Mouse (Mus musculus) granulocyte monocyte progenitor cell, adult 5-6 weeks (primary cell): ENCODE results near the gene Ranbp1. TPM values are rescaled to one million over a fixed set of nuclear protein-coding genes. Genes with fewer than 3 reads are reported as not detected.

Experiments used
- ATAC-seq: replicated peaks from 2 replicates; pipeline ENCODE4 v1.8.0; 2016; ENCODE audit warnings: mild to moderate bottlenecking, moderate TSS enrichment, inconsistent platforms; ENCODE audit not compliant: poor library complexity, severe bottlenecking
- total RNA-seq, 2 experiments: library from RNA; stranded (forward) in 1 of 2; stranded (reverse) in 1 of 2; fragments of 200-712, 200-1000 nt in 1 of 2; fragments of >200 nt in 1 of 2; fragmentation: Nextera tagmentation in 1 of 2; gene quantifications; 2 replicates each; pipeline ENCODE4 v1.2.3; 2014 to 2017

Gene Ranbp1
- total RNA-seq, 2 experiments from 2014 or later: 446 to 506 TPM

DNA sequence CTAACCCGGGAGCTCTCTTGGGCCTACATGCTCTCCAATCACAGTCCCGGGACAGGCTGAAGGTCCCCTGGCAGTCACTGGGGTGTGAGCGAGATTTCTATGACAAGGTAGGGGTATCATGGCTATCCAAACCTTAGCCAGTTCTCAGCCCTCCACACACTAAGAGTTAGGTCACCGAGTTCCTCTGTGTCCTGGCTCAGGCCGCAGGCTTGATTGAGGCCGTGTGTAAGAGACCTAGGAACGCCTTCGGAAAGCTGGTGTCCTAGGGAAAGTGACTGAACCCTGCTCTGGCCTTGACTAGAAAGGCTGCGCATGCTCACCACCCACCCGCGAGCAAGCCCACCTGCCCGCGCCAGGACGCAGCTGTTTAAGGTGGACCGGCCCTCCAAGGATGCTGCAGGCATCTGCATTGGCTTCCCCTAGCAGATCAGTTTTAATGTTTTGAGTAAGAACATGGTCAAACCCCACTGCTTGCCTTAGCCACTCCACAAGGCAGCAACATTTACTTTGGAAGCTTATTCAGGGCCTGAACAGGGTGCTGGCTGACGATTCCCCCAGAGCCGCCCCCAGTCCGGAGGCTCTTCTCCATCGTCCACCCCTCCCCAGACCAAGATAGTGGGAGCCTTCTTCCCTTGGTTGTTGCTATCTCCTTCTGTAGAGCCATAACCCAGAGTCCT is 13.0 kb downstream of the Ranbp1 start:
- peak; percentile 36 for ATAC-seq

DNA sequence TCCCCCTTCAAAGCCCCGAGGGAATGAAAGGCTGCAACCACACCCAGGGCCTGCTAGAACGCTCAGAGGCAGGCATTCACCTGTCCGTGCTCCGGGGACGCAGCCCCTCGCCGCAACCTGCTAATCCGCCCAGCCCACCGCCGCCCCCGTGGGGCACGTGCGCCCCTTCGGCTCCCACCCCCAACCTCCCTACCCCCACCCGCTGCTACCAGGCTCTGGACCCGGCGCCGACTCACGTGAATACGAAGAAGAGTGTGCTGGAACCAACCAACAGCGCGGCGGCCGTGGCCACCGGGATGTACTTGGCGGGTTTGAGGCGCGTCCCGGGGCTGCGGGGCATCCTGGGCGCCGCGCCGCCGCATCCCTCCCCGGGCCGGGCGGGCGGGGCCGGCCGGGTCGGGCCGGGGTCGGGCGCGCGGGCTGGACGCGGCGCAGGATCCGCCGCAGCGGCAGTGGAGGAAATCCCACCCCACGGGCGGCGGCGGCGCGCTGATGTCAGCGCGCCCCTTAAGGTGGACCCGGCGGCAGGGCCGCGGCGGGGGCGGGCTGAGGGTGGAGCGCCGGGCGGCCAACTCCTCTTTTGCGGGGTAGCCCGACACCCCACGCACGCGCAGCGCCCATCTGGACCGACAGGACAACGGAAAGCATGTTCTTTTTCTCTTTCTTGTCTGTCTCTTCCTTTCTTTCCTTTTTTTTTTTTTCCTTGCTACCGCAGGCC is 13.7 kb downstream of the Ranbp1 start, which contains the start of gene Zdhhc8:
Gene Zdhhc8 (minus strand): TSS at position 466 of the 718 bp plus-strand sequence.
- ATAC-seq: peak; percentile 50

DNA sequence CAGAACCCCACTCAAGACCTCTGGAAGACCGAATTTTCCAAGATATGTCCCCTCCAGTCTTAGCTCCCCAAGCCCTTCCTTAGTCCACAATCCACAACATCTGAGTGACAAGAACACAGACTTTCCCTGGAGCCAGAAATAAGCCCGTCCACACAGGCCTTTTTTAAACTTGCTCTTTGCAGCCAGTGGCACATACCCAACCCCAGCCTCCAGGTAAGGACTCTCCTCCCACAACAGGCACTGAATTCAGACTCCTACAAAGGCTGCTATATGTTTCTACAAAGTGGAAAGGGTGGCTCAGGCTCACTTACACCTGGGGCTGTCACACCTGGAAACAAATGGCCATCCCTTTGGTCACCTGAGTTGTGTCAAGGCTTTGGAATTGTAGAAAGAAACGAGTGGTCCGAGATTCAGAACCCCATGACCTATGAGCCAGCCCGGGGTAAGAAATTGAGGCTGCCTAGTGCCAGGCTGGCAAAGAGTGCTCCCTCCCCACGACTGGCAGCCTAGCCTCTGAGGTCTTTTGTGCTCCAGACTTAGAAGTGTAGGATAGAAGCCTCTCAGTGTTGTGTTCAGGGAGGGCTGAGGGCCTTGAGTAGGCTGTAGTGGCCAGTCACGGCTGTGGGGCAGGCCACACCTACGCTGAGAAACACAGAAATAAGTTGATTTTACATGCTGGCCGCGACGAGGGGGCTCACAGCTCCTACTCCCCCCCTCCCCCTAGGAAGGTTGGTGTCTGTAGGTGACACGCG is 14.4 kb downstream of the Ranbp1 start:
- 0 out of 2 replicates have a peak, but pooled peaks have one; percentile 3 for ATAC-seq

DNA sequence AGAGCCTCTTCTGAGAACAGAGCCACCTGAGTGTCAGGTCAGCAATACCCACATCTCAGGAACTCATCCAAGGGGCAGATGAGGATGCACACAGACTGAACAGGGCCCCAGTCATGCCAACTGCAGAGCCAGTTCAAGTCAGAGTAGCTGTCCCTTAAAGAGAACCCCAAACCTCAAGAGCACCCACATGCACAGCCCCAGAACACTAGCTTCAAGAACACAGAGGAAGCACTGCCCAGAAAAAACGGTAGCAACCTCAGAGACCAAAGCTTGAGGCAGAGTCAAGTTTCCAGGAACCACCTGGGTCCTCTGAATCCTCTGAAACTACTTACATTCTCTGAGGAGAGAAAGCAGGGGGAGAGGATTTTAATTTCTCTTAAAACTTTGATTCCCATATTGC is 15.1 kb downstream of the Ranbp1 start:
- ATAC-seq: 0 out of 2 replicates have a peak, but pooled peaks have one; percentile 12

DNA sequence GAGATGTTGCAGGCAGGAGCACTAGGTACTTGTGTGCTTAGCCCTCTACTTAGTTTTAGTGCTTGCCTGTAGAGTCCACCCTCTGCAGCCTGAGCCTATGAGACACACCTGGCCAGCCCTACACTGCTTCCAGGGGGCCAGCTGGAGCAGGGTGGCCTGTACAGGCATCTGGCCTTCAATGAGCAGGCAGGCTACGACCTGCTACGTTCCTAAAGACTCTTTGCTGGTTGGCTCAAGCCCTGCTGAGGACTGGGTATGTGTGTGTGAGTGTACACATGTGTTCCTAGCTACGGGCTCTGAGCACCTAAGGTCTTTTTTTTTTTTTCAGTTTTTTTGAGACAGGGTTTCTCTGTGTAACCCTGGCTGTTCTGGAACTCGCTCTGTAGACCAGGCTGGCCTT is 17.1 kb downstream of the Ranbp1 start:
- ATAC-seq: no peak

DNA sequence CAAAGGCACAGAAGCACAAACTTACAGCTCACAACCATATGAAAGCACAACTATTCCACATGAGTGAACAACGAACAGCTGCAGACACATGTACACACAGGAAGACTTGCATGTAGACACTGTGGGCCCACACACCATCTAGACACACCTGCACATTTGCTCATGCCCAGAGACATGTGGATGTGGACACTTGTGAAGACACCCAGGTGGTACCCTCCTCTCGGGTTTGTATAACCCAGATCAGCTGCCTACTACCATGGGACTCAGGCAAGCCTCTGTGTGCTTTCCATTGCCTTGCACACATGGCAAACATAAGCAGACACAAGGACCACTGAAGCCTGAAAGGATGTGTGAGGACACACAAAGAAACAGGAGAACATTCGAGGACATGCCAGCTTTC is 17.5 kb downstream of the Ranbp1 start:
- no peak for ATAC-seq

DNA sequence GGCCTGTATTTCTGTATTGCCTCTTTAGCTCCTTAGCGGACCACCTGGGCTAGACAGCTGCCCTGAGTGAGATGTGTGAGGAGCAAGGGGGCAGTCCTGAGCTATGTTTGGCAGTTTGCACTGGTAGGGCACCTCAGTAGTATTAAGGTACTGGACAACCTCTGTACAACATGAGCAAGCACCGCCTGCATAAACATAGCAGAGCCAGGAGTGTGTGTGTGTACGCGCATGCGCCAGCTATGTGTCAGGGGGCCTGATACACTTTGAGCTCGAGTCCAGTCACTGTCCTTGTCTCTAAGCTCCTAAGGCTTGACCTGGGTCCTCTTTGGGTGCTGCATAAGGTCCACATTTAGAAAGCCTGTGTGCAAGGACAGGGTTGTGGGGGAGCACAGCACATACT is 17.9 kb downstream of the Ranbp1 start:
- ATAC-seq: no peak

DNA sequence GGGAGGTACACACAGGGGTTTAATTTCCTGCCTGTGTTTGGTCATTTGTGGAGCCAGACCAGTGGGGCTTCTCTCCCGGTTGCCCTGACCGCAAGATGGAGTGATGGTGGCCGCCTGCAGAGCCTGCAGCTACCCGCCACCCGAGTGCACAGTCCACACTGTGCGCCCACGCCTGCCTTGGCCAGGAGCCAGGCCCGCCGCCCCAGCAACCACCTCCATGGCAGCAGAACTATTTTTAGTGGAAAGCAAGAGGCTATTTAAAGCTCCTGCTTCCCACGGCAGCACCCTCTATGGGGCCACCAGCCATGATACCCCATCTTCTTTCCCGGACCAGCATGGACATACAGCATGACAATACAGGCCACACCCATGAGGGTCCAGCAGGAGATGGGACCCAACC is 18.9 kb downstream of the Ranbp1 start:
- no peak for ATAC-seq

DNA sequence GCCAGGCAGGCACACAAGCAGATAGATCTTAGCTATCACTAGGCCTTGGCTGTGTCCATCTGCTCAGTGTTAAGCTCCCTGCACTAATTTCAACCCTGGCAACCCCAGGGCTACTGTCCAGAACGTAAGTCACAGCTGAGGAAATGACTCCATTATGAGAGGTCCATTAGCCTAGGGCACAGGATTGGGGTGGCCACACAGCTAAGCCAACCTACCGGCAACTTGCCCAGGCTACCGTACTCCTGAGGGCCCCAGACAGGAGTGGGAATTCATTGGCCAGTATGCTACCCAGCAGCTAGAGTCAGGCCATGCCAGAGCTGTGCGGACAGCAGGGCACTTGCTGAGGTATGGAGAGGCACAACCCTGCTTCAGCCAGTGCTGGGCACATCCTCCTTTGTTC is 19.7 kb downstream of the Ranbp1 start:
- no peak for ATAC-seq

DNA sequence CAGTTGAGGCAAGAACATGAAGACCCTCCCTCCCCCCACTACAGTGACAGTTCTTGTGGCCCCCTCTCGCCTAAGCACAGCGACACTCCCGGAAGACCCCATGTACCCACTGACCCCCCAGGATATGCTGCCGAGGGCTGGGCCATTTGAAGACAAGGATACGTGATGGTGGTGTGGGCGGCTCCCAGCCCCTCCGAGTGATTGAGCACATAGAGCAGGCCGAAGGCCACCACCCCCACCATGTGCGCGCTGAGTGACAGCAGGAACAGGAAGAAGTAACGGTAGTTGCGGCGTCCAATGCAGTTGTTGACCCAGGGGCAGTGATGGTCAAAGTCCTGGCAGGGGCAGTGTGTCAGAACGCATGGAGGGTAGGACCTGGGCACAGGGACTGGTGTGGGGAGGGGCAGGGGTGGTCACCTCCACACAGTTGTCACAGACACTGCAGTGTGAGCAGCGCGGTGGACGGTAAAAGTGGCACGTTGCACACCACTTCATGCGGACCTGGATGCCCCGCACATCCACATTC is 20.6 kb downstream of the Ranbp1 start:
- no peak for ATAC-seq

DNA sequence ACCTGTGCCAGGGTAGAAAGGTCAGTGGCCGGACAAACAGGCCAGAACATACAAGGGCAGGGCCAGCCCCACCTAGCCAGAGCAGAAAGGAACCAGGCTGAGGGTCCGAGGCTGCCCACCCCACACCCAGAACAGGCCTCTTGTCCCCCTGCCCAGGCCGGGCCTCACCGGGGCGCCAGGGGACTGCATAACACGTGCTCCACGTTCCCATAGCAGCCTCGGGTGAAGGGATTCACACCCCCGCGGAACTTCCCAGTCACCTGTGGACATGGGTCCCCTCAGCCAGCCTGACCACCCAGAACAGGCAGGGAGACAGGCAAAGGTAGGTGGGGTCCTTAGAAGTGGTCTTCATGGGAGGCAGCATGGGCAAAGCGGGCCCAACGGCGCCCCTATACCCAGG is 21.3 kb downstream of the Ranbp1 start:
- no peak for ATAC-seq

DNA sequence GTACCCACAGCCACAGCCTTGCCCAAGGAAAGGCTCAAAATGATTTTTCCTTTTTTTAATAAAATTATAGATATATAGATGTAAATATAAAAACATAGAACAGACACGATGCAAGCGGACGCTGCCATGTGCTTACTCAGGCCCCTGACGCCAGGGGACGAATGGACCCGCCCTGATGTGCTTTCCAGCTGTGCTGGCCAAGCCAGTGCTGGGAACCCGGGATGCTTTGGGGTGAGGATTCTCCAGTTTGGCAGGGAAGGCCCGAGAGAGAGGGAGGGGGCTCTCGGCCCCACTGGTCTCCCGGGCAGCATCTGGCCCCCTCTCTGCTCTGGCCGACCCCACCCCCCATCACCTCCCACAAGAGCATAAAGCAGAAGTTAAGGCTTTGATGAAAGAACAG is 26.3 kb downstream of the Ranbp1 start:
- no peak for ATAC-seq

DNA sequence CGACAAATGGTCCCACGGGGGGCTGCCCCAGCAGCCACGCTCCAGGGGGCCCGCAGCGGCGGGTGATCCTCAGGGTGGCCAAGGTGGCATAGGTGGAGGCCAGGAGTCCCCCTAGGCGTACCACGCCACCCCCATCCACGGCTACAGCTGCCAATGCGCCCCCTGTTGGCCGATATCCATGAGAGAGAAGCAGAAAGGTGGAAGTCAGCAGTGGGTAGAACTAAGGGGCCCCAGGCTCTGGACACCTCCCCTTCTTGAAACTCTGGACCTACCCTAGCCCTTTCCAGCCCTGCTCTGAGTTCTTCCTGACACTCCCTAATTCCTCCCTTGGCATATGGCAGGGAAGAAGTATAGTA is 27.0 kb downstream of the Ranbp1 start:
- ATAC-seq: no peak

DNA sequence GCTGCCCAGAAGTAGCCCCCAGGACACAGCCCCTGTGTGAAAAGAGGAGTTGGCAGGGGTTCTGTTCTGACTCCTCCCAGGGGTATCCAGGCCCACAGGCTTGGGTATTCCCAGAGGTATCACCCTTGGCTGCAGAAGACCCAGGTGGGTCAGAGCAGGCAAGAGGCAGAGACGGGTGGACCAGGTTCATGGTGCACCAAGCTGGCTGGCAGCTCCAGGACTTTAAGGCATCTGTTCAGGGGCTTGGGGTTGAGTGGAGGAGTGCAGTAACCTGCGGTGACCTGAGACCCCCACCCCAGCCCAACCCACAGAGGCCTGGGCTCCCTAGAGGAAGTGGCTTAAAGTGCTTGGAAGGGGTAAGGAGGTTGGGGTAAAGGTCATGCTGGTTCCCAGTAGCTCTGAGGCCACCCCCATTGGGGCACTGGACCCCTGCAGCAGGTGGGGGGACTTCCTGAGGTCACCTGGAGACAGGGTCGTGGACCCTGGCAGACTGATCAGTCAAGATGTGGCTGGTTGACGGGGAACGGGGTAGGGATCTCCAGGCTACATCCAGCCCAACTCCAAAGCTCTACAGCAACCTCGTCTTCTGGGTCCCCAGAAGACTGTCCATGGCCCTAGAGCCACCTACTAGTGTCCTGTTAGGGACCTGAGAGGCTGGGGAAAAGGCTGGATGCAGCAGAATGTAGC is 27.5 kb downstream of the Ranbp1 start:
- ATAC-seq: no peak

DNA sequence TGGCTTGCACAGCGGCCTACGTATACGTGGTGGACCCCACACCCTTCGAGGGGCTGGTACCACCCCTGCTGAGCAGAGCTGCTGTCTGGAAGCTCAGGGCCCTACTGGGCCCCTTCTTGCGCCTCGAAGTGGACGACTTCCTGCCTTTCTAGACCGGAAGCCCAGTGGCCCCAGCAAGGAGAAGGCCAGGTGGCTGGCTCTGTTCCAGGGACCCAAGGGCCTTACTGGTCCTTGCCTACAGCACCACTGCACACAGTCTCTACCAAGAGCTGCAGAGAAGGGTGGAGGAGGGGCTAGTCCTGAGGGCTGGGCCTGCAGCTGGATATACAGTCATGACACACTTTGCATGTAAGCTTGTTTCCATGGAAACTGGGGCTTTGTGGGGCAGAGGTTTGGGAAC is 28.5 kb downstream of the Ranbp1 start:
- peak; percentile 47 for ATAC-seq

DNA sequence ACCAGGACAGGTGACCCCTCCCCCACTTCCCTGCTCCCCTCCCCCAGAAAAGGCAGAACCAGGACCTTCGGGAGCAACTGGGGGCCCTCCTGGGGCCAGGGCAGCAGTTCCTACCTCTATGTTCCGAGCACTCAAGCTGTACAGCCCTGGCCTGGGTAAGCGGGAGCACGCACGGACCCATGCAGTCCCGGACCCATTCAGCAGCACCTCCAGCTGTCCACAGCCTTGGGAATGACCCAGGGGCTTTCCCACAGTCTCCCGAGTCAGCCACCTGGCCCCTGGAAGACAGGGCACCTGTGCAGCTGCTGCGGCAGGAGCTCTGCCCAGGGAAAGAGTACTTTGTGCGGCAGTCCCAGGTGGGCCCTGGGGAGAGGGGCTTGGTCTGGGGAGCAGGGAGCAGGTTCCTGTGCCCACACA is 29.9 kb downstream of the Ranbp1 start:
- no peak for ATAC-seq

DNA sequence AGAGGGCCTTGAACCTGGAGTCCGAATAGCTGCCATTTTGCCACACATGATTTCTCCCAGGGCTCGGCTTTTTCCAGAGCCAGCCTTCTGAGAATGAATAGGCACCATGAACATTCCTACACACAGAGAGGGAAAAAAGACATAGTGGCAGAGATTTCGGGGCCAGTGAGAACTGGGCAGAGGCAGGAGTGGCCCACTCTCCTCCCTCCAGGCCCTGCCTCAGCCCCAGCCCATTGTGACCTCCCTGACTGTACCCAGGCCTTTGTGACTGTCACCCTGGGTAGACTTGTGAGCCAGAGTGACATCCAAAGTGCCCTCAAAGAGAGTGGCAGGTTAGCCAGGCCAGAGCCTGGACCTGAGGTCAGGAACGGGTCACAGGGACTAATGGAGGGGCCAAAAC is 31.0 kb downstream of the Ranbp1 start, which contains the start of gene Ccdc188:
Gene Ccdc188 (plus strand): TSS at position 301 of the 400 bp plus-strand sequence.
- ATAC-seq: no peak

DNA sequence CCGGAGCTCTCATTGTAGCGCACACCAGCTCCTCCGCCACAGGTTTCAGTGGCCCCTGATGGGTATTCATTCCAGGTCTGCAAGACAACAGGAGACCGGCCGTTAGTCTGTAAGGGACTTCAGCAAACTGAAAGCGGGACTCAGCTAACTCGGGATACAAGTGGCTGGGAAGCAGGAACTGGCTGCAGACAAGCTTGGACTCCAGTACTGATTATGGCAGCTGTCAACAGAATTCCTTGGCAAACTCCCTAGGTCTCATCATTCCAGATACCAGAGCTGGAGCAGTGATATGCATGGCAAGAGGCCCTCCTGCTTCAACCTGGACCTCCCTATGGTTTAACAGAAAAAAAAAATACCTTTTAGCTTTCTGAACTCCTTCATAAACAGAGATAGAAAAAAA is 33.7 kb downstream of the Ranbp1 start:
- ATAC-seq: no peak

DNA sequence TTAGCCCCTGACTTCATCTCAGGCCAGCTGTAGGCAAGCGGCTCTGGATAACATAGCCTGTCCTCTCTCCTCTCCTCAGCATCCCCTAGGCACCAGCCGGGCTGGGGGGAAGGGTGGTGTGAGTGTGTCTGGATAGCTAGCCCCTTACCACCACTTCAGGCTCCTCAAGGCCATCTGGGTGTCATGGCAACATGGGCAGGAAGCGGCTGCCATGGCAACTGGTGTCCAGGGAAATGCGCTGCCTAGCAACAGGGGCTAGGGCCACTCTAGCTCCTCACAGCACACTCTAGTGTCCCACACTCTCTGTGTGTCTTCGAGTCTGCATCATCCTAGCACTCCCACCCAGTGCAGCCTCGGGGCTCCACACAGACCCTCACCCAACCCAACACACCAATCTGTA is 34.8 kb downstream of the Ranbp1 start:
- ATAC-seq: no peak

DNA sequence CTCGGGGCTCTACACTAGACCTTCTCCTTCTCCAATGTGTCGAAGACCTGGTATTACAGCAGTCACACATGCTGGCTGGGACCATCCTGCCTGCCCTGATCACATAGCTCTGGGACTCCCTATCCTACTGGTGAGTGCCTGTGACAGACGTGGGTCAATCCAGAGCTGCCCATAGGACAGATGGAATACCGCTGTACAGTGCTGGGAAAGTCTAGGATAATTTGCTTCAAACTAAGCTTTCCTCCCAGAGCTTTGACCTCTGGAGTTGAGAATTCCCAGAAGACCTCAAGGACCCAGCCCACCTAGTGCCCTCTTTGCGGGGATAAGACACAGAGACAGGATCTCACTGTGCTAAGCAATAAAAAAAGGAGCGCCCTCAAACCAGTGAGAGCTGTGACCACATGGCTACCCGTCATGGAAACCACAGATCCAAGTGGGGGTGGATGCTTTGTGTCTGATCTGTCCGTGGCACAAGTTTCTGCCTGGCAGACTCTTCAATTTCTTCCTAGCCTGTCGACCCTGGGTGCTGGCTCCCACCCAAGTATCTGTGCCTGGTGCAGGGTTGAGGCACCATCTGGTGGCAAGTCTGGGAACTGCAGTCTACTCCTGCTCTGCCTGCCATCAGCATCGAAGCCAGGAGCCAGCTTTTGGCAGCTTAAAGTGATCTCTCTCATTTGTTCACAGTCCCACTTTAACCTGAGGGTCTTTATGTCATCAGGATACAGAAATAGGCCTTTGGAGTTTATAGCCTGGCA is 36.9 kb downstream of the Ranbp1 start:
- peak; percentile 75 for ATAC-seq
